Mouse (Mus musculus): ENCODE data around the gene Fam13c. TPM values are rescaled to one million over a fixed set of nuclear protein-coding genes. Genes with fewer than 3 reads are reported as not detected.

Gene Fam13c
- polyA plus RNA-seq, 1 experiment = not detected

DNA sequence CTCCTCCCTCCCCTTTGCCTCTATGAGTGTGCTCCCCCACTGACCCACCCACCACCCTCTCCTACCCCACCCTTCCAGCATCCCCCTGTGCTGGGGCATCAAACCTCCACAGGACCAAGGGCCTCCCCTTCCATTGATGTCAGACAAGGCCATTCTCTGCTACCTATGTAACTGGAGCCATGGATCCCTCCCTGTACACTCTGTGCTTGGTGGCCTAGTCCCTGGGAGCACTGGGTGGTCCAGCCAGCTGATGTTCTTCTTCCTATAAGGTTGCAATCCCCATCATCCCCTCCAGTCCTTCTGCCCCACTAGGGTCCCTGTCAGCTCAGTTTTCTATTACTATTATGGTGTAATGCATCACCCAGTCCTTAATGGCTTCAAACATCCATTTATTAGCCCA lies 65.1 kb downstream of the Fam13c start:
- no peak for TF ChIP-seq POLR2A (IDR thresholded peaks at IDR 0.05; ENCODE audit: insufficient read depth, low read depth, low read length)
- TF ChIP-seq CTCF (IDR thresholded peaks at IDR 0.05; ENCODE audit: insufficient read depth, low read depth, low read length) = no peak

DNA sequence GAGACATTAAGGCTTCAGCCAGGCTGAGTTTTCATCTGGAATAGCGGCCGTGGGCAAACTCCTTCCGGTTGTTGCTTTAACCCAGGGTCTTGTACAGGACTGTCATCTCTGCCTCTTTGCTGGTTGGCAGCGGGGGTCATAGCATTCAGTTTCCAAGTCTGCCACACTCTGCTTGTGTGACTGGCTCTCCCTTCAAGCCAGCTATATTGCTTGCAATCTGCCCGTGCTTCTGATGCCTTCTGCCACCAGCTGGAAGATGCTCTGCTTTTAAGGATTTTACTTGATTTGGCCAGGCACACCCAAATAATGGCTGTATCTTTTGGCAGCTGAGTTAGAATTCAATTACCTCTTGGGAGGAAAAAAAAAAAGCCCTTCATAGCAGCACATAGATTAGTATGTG lies 65.6 kb downstream of the Fam13c start:
- no peak for TF ChIP-seq CTCF (IDR thresholded peaks at IDR 0.05; ENCODE audit: insufficient read depth, low read depth, low read length)
- no peak for TF ChIP-seq POLR2A (IDR thresholded peaks at IDR 0.05; ENCODE audit: insufficient read depth, low read depth, low read length)
- Histone ChIP-seq H3K27ac (ENCODE audit: insufficient read depth, low read depth, low read length) (no peak overlapping the region), H3K4me3 (ENCODE audit: insufficient read depth, low read depth, low read length) (no peak overlapping the region), H3K4me1 (ENCODE audit: control insufficient read depth, insufficient read depth, low read length) (peaks cover 19% of the 10 kb centered on the region)
- WGBS = 67% methylated on average over 5 of the region's 5 CpGs

More for the DNA sequence above, 65.1 kb downstream of the Fam13c start:
- Histone ChIP-seq H3K27ac (ENCODE audit: insufficient read depth, low read depth, low read length) (no peak overlapping the region), H3K4me3 (ENCODE audit: insufficient read depth, low read depth, low read length) (no peak overlapping the region), H3K4me1 (ENCODE audit: control insufficient read depth, insufficient read depth, low read length) (peaks cover 19% of the 10 kb centered on the region)

DNA sequence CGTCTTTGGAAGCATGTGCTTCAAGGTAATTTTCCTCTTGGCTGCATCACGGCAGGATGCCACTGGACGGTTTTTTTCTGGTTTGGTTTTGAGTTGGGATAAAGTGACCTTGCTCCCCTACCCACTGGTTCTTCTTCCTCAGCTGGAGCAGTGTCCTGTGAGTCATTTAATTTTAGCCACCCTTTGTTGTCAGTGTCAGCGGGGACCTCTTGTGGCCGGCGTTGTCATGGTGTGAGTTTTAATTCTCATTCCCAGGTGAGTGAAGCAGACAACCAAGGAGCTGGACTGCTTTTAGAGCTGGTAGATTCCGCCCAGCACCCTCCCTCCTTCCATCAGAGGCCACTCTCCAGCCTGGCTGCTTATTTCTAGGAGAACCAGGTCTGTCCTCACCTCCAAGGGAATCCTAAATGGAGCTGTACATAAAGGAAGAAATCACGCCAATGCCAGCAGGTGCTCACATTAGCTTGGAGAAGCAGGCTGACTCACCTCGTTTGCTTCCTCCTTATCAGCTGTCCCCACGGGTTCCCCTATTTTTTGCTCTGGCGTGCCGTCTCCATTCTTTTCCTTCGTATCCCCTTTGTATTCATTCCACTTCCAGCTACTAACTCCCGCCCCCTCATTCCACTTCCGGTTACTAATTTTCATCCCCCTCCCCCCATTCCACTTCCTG lies 66.4 kb downstream of the Fam13c start:
- no peak overlapping the region for H3K4me3 ChIP-seq (ENCODE audit: insufficient read depth, low read depth, low read length)
- WGBS = 49% methylated on average over 15 of the region's 15 CpGs
- H3K27ac ChIP-seq (ENCODE audit: insufficient read depth, low read depth, low read length) = peak overlapping the region; percentile 62; the same call in 1 of the 2 replicates
- TF ChIP-seq POLR2A (IDR thresholded peaks at IDR 0.05; ENCODE audit: insufficient read depth, low read depth, low read length) = no peak
- 0 out of 2 replicates have a peak, but pooled peaks have one; percentile 17 for TF ChIP-seq CTCF (IDR thresholded peaks at IDR 0.05; ENCODE audit: insufficient read depth, low read depth, low read length)
- H3K4me1 ChIP-seq (ENCODE audit: control insufficient read depth, insufficient read depth, low read length) = peaks cover 19% of the 10 kb centered on the region

DNA sequence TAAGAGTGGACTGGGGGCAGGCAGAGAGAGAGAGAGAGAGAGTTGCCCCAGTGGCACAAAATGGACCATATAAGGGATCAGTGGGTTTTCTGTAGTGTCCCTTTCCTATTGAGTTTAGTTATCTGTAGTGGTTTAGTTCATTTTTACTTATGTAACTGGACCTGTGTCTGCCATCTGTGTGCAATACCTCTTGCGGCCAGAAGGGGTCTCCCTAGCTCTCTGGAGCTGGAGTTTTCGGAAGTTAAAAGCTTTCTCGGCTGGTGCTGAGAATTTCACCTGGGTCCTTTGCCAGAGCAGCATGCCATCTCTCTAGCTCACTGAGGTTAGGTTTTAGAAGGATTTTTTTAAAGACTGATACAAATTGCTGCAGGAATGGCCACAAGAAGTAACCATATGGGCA lies 67.6 kb downstream of the Fam13c start:
- Histone ChIP-seq H3K27ac (ENCODE audit: insufficient read depth, low read depth, low read length) (no peak overlapping the region), H3K4me3 (ENCODE audit: insufficient read depth, low read depth, low read length) (no peak overlapping the region), H3K4me1 (ENCODE audit: control insufficient read depth, insufficient read depth, low read length) (peaks cover 19% of the 10 kb centered on the region)
- WGBS = 97% methylated on average over 3 of the region's 3 CpGs
- no peak for TF ChIP-seq POLR2A (IDR thresholded peaks at IDR 0.05; ENCODE audit: insufficient read depth, low read depth, low read length)
- TF ChIP-seq CTCF (IDR thresholded peaks at IDR 0.05; ENCODE audit: insufficient read depth, low read depth, low read length) = no peak

DNA sequence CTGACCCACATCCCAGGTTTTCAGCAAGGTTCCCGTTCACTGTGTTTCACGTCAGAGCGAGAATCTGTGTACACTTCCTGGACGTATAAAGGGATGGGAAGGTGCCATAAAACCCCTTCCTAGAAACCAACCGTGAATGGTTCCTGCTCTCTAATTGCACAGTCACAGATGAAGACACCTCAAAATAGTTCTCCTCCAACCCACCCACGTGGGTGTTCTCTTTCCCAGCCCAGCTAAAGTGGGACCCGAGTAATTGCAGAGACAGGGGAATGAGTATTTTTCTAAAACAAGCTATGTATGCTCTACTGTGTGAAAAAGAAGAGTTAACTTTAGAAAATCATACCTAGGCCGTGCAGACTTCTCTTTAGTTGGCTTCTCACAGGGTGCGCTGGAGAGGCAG lies 74.6 kb downstream of the Fam13c start:
- 47% methylated on average over 9 of the region's 9 CpGs for WGBS

DNA sequence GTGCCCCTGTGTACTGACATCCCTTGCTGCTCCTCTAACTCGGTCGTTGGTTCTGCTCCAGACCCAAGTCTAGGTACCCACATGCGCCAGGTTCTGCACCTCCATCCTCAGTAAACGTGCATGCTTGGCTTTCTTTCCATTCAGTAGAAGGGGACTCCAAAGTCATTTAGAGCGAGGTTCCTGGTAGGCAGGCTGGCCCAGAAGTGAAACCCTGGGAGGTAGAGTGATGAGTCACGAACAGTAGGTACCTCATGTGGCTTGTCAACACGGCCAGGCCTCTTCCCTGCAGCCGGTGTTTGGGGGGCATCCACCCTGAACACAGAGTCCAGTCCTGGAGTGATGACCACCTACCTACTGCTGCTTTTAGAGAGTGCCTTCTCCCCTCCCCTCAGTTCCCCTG lies 76.4 kb downstream of the Fam13c start:
- H3K27ac ChIP-seq (ENCODE audit: insufficient read depth, low read depth, low read length) = no peak overlapping the region
- peaks cover 29% of the 10 kb centered on the region for H3K4me1 ChIP-seq (ENCODE audit: control insufficient read depth, insufficient read depth, low read length)
- TF ChIP-seq POLR2A (IDR thresholded peaks at IDR 0.05; ENCODE audit: insufficient read depth, low read depth, low read length) (no peak), CTCF (IDR thresholded peaks at IDR 0.05; ENCODE audit: insufficient read depth, low read depth, low read length) (no peak)
- WGBS = 81% methylated on average over 8 of the region's 8 CpGs
- no peak overlapping the region for H3K4me3 ChIP-seq (ENCODE audit: insufficient read depth, low read depth, low read length)

More for the DNA sequence above, 74.6 kb downstream of the Fam13c start:
- Histone ChIP-seq H3K4me1 (ENCODE audit: control insufficient read depth, insufficient read depth, low read length) (peaks cover 21% of the 10 kb centered on the region), H3K27ac (ENCODE audit: insufficient read depth, low read depth, low read length) (0 out of 2 replicates have a peak overlapping the region, but pooled peaks have one; percentile 67), H3K4me3 (ENCODE audit: insufficient read depth, low read depth, low read length) (no peak overlapping the region)
- no peak for TF ChIP-seq CTCF (IDR thresholded peaks at IDR 0.05; ENCODE audit: insufficient read depth, low read depth, low read length)
- TF ChIP-seq POLR2A (IDR thresholded peaks at IDR 0.05; ENCODE audit: insufficient read depth, low read depth, low read length) = no peak

DNA sequence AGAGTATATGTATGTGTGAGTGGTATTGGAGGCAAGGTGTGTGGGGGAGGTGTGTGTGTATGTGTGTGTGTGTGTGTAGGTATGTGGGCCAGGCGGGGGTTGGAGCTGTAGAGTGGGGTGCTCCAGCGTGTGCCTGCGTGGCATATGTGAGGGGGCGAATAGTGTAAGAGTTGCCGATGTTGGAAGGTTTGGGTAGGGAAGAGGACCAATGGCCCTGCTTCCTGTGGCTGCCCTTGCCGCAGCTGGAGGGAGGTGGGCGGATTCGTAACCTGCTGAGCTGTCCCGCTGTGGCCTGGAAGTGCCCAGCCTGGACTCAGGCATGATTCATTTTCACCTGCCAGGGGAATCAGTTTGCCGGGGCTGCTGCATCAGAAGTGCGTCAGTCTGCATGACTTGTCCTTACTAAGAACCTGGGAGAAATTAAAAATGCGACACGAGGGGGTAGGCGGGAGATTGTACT lies 79.4 kb downstream of the Fam13c start:
- Histone ChIP-seq H3K4me3 (ENCODE audit: insufficient read depth, low read depth, low read length) (no peak overlapping the region), H3K4me1 (ENCODE audit: control insufficient read depth, insufficient read depth, low read length) (peaks cover 26% of the 10 kb centered on the region), H3K27ac (ENCODE audit: insufficient read depth, low read depth, low read length) (no peak overlapping the region)
- 17% methylated on average over 14 of the region's 14 CpGs for WGBS
- TF ChIP-seq POLR2A (IDR thresholded peaks at IDR 0.05; ENCODE audit: insufficient read depth, low read depth, low read length) = no peak
- no peak for TF ChIP-seq CTCF (IDR thresholded peaks at IDR 0.05; ENCODE audit: insufficient read depth, low read depth, low read length)

DNA sequence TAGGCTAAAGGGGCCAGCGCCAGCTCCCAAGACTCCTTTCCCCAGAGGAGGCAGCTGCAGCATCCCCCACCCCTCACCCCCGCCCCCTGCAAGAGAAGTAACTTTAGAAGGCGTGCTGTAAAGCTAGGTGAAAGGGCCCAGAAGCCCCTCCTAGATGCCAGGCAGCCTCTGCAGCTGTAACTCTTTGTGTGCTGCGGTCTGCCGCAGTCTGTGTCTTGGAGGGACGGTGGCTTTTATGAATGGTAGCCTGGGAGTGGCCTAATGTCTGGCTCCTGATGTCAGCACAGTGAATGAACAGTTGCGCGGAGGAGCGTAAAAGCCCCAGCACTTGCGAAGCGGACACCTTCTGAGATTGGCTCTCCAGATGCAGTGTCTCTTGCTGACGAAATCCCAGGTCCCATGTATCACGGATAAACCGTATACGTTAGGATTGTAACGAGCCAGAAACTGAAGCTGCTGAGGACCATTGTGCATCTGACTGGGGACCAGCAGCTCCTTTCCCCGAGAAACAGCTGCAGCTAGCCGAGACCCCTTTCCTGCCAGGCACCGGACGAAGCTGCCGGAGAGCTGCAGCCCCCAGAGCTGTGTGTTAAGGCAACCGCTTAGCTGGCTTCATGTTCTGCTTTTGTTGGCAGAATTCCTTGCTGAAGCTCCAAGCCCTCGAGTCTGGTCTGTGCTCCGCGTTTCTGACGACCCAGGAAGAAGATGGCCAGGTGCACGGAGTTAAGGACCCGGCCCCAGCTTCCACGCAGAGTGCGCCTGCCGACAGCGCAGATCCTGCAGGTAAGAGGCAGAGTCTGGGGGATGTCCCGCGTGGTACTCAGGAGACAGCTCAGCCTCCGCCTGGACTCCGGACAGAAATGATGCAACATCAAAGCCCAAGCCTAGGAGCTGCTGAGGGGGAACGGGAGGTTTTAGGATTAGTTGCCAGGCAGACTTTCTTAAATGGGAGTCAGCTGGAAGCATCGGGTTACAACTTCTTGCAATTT lies 80.2 kb downstream of the Fam13c start:
- peak overlapping the region; percentile 52 for H3K4me3 ChIP-seq (ENCODE audit: insufficient read depth, low read depth, low read length)
- H3K27ac ChIP-seq (ENCODE audit: insufficient read depth, low read depth, low read length) = no peak overlapping the region
- H3K4me1 ChIP-seq (ENCODE audit: control insufficient read depth, insufficient read depth, low read length) = peaks cover 22% of the 10 kb centered on the region
- 6% methylated on average over 38 of the region's 38 CpGs for WGBS
- TF ChIP-seq CTCF (IDR thresholded peaks at IDR 0.05; ENCODE audit: insufficient read depth, low read depth, low read length) = no peak
- TF ChIP-seq POLR2A (IDR thresholded peaks at IDR 0.05; ENCODE audit: insufficient read depth, low read depth, low read length) = no peak

DNA sequence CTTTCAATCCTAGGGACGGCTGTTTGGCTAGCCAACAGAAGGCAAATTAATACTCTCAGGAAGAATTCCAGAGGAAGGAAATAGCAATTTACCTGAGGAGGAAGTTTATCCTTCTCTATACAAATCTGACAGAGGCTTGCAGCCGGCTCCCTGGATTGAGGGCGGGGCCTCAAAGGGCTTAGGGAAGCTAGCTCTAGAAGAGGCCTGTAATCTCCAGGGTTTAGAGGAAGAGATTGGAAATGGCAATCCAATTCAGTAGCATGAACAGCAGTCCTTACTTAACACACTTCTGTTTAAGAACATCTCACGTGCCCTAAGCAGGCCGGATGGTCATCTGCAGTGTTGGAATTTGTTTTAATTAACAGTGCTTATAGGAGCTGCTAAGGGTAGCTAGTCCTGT lies 81.1 kb downstream of the Fam13c start:
- no peak overlapping the region for H3K27ac ChIP-seq (ENCODE audit: insufficient read depth, low read depth, low read length)
- H3K4me1 ChIP-seq (ENCODE audit: control insufficient read depth, insufficient read depth, low read length) = peaks cover 15% of the 10 kb centered on the region
- no peak for TF ChIP-seq CTCF (IDR thresholded peaks at IDR 0.05; ENCODE audit: insufficient read depth, low read depth, low read length)
- no peak for TF ChIP-seq POLR2A (IDR thresholded peaks at IDR 0.05; ENCODE audit: insufficient read depth, low read depth, low read length)
- 50% methylated on average over 5 of the region's 5 CpGs for WGBS
- no peak overlapping the region for H3K4me3 ChIP-seq (ENCODE audit: insufficient read depth, low read depth, low read length)

Measured in olfactory bulb, adult 2 months (tissue).